Mouse (Mus musculus) limb, embryonic 14.5 days (tissue): Measurements from ENCODE around the gene Crip2. TPM values are rescaled to one million over a fixed set of nuclear protein-coding genes. Genes with fewer than 3 reads are reported as not detected.

Experiments
- ATAC-seq: fragments of 200-750 bp; cut with Nextera tagmentation; 2 replicates; pipeline ENCODE4 v1.8.0; 2017; ENCODE audit warnings: low read depth, moderate number of reproducible peaks, moderate TSS enrichment; ENCODE audit not compliant: low FRiP score
- DNase-seq: peaks from one replicate; pipeline ENCODE4 v3.0.0-alpha.2; 2015; ENCODE audit warnings: low spot score
- H3K27ac ChIP-seq: fragments of 300-500 bp; sonication (generic); replicated peaks from 2 replicates; pipeline ENCODE4 v1.5.1; 2014; ENCODE audit warnings: low read depth, mild to moderate bottlenecking, low read length, moderate library complexity, mixed read lengths
- H3K27me3 ChIP-seq: fragments of 300-500 bp; sonication (generic); 2 replicates; pipeline ENCODE4 v1.6.1; 2014; ENCODE audit warnings: low read length, mixed read lengths; ENCODE audit not compliant: control insufficient read depth, insufficient read depth
- H3K36me3 ChIP-seq: fragments of 300-500 bp; sonication (generic); 2 replicates; pipeline ENCODE4 v1.6.1; 2014; ENCODE audit warnings: mild to moderate bottlenecking, low read length, moderate library complexity, mixed read lengths; ENCODE audit not compliant: control insufficient read depth, insufficient read depth
- H3K4me1 ChIP-seq: fragments of 300-500 bp; sonication (generic); 2 replicates; pipeline ENCODE4 v1.6.1; 2014; ENCODE audit warnings: antibody characterized with exemption, low read length, mixed read lengths; ENCODE audit not compliant: control insufficient read depth, insufficient read depth
- H3K4me2 ChIP-seq: fragments of 300-500 bp; sonication (generic); replicated peaks from 2 replicates; pipeline ENCODE4 v1.6.1; 2014; ENCODE audit warnings: low read depth, mild to moderate bottlenecking, low read length, moderate library complexity; ENCODE audit not compliant: severe bottlenecking
- H3K4me3 ChIP-seq: fragments of 300-500 bp; sonication (generic); replicated peaks from 2 replicates; pipeline ENCODE4 v1.5.1; 2014; ENCODE audit warnings: low read length
- H3K9ac ChIP-seq: fragments of 300-500 bp; sonication (generic); 2 replicates; pipeline ENCODE4 v1.6.1; 2014; ENCODE audit warnings: mild to moderate bottlenecking, low read depth, low read length, moderate library complexity; ENCODE audit not compliant: severe bottlenecking
- H3K9me3 ChIP-seq: fragments of 300-500 bp; sonication (generic); 2 replicates; pipeline ENCODE4 v1.6.1; 2016; ENCODE audit warnings: low read length; ENCODE audit not compliant: control insufficient read depth
- POLR2A ChIP-seq: fragments of 200-500 bp; IDR thresholded peaks from 2 replicates; pipeline ENCODE4 v1.8.0; 2012; ENCODE audit warnings: inconsistent platforms, mild to moderate bottlenecking, moderate library complexity, borderline replicate concordance; ENCODE audit not compliant: insufficient read depth, insufficient read length; ENCODE audit errors: extremely low read depth
- WGBS: fragments of 180-500 bp; shearing (Covaris S2); extraction: QIAGEN DNeasy Blood & Tissue Kit; methylation state at CpG from one replicate; pipeline ENCODE4 v1.1.7; 2014; 5-methylcytosine and 5-hydroxymethylcytosine counted together
- polyA plus RNA-seq, 2 experiments: library from polyadenylated mRNA; depleted of rRNA in 1 of 2; stranded (reverse) in 1 of 2; unstranded in 1 of 2; fragments of >200 nt; fragmentation: Nextera tagmentation in 1 of 2; extraction: Ambion mirVana in 1 of 2; gene quantifications; 2 replicates each; pipeline versions ENCODE4 v1.2.1 to v1.2.3; 2012 to 2014

Crip2 gene
- polyA plus RNA-seq, 2 experiments, result 91.4 to 99.1 TPM

GRCm38 (mm10) chr12:113099470-113100237 lies 40.4 kb upstream of the Crip2 start:
- Histone ChIP-seq H3K9ac (peak overlapping the region; percentile 99), H3K4me2 (peak overlapping the region; percentile 94), H3K9me3 (no peaks in the 10 kb centered on the region), H3K4me1 (peaks cover 26% of the 10 kb centered on the region), H3K4me3 (peak overlapping the region; percentile 98), H3K27ac (0 out of 2 replicates have a peak overlapping the region, but pooled peaks have one; percentile 86), H3K27me3 (no peaks in the 10 kb centered on the region), H3K36me3 (0 out of 2 replicates have a peak, but pooled peaks cover 7% of the 10 kb centered on the region)
- no peak for DNase-seq
- ATAC-seq, result no peak
- TF ChIP-seq POLR2A, result no peak
- WGBS, result 32% methylated on average over 6 of the region's 6 CpGs

- H3K27me3 ChIP-seq, result no peaks in the 10 kb centered on the region
- no peak overlapping the region for H3K27ac ChIP-seq
- H3K4me2 ChIP-seq, result no peak overlapping the region
- H3K4me3 ChIP-seq, result no peak overlapping the region
- 60% methylated on average over 3 of the region's 5 CpGs for WGBS
- H3K9ac ChIP-seq, result peak overlapping the region; percentile 16; the same call in 1 of the 2 replicates
- DNase-seq, result no peak
- no peaks in the 10 kb centered on the region for H3K9me3 ChIP-seq
- TF ChIP-seq POLR2A, result no peak
- H3K4me1 ChIP-seq, result peaks cover 26% of the 10 kb centered on the region
- H3K36me3 ChIP-seq, result peaks cover 11% of the 10 kb centered on the region; the same call in 1 of the 2 replicates
- ATAC-seq, result no peak
Observed at GRCm38 (mm10) chr12:113100448-113101076, 39.5 kb upstream of the Crip2 start.

GRCm38 (mm10) chr12:113101251-113101960 lies 38.6 kb upstream of the Crip2 start:
- H3K4me2 ChIP-seq, result no peak overlapping the region
- ATAC-seq (no peak), DNase-seq (no peak)
- no peaks in the 10 kb centered on the region for H3K27me3 ChIP-seq
- no peak overlapping the region for H3K4me3 ChIP-seq
- H3K9me3 ChIP-seq, result no peaks in the 10 kb centered on the region
- no peak overlapping the region for H3K9ac ChIP-seq
- TF ChIP-seq POLR2A, result no peak
- peaks cover 29% of the 10 kb centered on the region for H3K4me1 ChIP-seq
- H3K27ac ChIP-seq, result no peak overlapping the region
- peaks cover 14% of the 10 kb centered on the region; the same call in 1 of the 2 replicates for H3K36me3 ChIP-seq
- 78% methylated on average over 9 of the region's 9 CpGs for WGBS

GRCm38 (mm10) chr12:113102461-113102860 lies 37.6 kb upstream of the Crip2 start:
- H3K4me1 ChIP-seq, result peaks cover 24% of the 10 kb centered on the region
- 68% methylated on average over 6 of the region's 6 CpGs for WGBS
- no peak; the same call in 1 of the 2 replicates for ATAC-seq
- H3K9me3 ChIP-seq, result no peaks in the 10 kb centered on the region
- no peaks in the 10 kb centered on the region for H3K27me3 ChIP-seq
- H3K4me3 ChIP-seq, result no peak overlapping the region
- H3K36me3 ChIP-seq, result peaks cover 14% of the 10 kb centered on the region; the same call in 1 of the 2 replicates
- no peak overlapping the region for H3K27ac ChIP-seq
- H3K9ac ChIP-seq, result no peak overlapping the region
- TF ChIP-seq POLR2A, result no peak
- H3K4me2 ChIP-seq, result no peak overlapping the region
- DNase-seq, result no peak

- Histone ChIP-seq H3K27me3 (no peaks in the 10 kb centered on the region), H3K9ac (no peak overlapping the region), H3K4me3 (no peak overlapping the region), H3K4me2 (no peak overlapping the region), H3K36me3 (peaks cover 14% of the 10 kb centered on the region; the same call in 1 of the 2 replicates), H3K9me3 (no peaks in the 10 kb centered on the region), H3K27ac (no peak overlapping the region), H3K4me1 (peaks cover 24% of the 10 kb centered on the region)
- TF ChIP-seq POLR2A, result no peak
- WGBS, result 81% methylated on average over 8 of the region's 8 CpGs
- no peak for DNase-seq
- ATAC-seq, result no peak
Observed at GRCm38 (mm10) chr12:113103846-113104451, 36.1 kb upstream of the Crip2 start.
